Mouse (Mus musculus) kidney, postnatal 0 days (tissue): ENCODE results near the gene Iffo2. TPM values are rescaled to one million over a fixed set of nuclear protein-coding genes. Genes with fewer than 3 reads are reported as not detected.

Source experiments
- ATAC-seq: fragments of 200-750 bp; cut with Nextera tagmentation; replicated peaks from 2 replicates; pipeline ENCODE4 v1.8.0; 2017; ENCODE audit warnings: low read depth, moderate number of reproducible peaks, moderate TSS enrichment, moderate library complexity; ENCODE audit not compliant: low FRiP score
- DNase-seq: peaks from one replicate; pipeline ENCODE4 v3.0.0-alpha.2; 2016; ENCODE audit warnings: low spot score
- H3K27ac ChIP-seq: fragments of 300-500 bp; sonication (generic); 2 replicates; pipeline ENCODE4 v1.5.1; 2014; ENCODE audit warnings: mild to moderate bottlenecking
- H3K27me3 ChIP-seq: fragments of 300-500 bp; sonication (generic); 2 replicates; pipeline ENCODE4 v1.6.1; 2014; ENCODE audit warnings: low read length, mixed read lengths; ENCODE audit not compliant: insufficient read depth
- H3K36me3 ChIP-seq: fragments of 300-500 bp; sonication (generic); 2 replicates; pipeline ENCODE4 v1.6.1; 2014; ENCODE audit warnings: low read length, mixed read lengths; ENCODE audit not compliant: insufficient read depth
- H3K4me1 ChIP-seq: fragments of 300-500 bp; sonication (generic); replicated peaks from 2 replicates; pipeline ENCODE4 v1.6.1; 2014; ENCODE audit warnings: antibody characterized with exemption, low read length, mixed read lengths; ENCODE audit not compliant: insufficient read depth
- H3K4me2 ChIP-seq: fragments of 300-500 bp; sonication (generic); 2 replicates; pipeline ENCODE4 v1.6.1; 2014; ENCODE audit warnings: mild to moderate bottlenecking, low read length, moderate library complexity, mixed read lengths
- H3K4me3 ChIP-seq: fragments of 300-500 bp; sonication (generic); replicated peaks from 2 replicates; pipeline ENCODE4 v1.5.1; 2014; ENCODE audit warnings: low read depth, low read length
- H3K9ac ChIP-seq: fragments of 300-500 bp; sonication (generic); 2 replicates; pipeline ENCODE4 v1.6.1; 2014; ENCODE audit warnings: low read depth, low read length
- H3K9me3 ChIP-seq: fragments of 300-500 bp; sonication (generic); replicated peaks from 2 replicates; pipeline ENCODE4 v1.6.1; 2016; ENCODE audit warnings: low read length, inconsistent platforms, mixed read lengths
- CTCF ChIP-seq: IDR thresholded peaks from 2 replicates; pipeline ENCODE4 v1.5.1; 2016; ENCODE audit warnings: antibody characterized with exemption, low read depth, mild to moderate bottlenecking, moderate library complexity
- WGBS: fragments of 180-500 bp; shearing (Covaris S2); extraction: QIAGEN DNeasy Blood & Tissue Kit; methylation state at CpG from one replicate; pipeline ENCODE4 v1.1.7; 2014; 5-methylcytosine and 5-hydroxymethylcytosine counted together
- polyA plus RNA-seq: library from polyadenylated mRNA; unstranded; fragments of >200 nt; fragmentation: Nextera tagmentation; extraction: Ambion mirVana; gene quantifications from 2 replicates; pipeline ENCODE4 v1.2.1, GENCODE M21; 2015

Gene Iffo2
- polyA plus RNA-seq, 1 experiment from 2014 or later = 4.8 TPM

DNA sequence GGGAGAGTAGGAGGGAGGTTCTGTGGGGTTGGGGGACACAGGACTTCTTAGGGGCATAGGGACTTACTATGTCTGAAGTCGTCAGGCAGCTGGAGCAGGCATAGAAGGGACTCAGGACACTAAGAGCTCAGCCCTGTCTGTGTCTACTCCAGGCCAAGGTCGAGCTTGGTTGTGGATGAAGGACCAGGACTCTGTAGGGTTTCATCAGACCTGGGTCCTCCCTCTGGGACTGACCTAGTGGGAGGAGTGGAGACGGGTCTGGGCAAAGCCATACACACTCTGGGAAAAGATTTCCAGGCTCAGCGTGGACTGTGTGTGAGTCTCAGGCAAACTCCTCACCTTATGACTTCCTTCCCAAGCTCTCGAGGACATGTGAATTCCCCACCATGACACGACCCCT is 89.4 kb downstream of the Iffo2 start:
- Histone ChIP-seq H3K9me3 (no peaks in the 10 kb centered on the region), H3K9ac (no peak overlapping the region), H3K36me3 (peaks cover 7% of the 10 kb centered on the region; the same call in 1 of the 2 replicates), H3K27ac (no peak overlapping the region), H3K4me3 (no peak overlapping the region), H3K4me2 (no peak overlapping the region), H3K27me3 (no peaks in the 10 kb centered on the region), H3K4me1 (0 out of 2 replicates have a peak, but pooled peaks cover 7% of the 10 kb centered on the region)
- no peak for TF ChIP-seq CTCF
- DNase-seq = no peak
- no peak for ATAC-seq
- WGBS = 81% methylated on average over 6 of the region's 6 CpGs

DNA sequence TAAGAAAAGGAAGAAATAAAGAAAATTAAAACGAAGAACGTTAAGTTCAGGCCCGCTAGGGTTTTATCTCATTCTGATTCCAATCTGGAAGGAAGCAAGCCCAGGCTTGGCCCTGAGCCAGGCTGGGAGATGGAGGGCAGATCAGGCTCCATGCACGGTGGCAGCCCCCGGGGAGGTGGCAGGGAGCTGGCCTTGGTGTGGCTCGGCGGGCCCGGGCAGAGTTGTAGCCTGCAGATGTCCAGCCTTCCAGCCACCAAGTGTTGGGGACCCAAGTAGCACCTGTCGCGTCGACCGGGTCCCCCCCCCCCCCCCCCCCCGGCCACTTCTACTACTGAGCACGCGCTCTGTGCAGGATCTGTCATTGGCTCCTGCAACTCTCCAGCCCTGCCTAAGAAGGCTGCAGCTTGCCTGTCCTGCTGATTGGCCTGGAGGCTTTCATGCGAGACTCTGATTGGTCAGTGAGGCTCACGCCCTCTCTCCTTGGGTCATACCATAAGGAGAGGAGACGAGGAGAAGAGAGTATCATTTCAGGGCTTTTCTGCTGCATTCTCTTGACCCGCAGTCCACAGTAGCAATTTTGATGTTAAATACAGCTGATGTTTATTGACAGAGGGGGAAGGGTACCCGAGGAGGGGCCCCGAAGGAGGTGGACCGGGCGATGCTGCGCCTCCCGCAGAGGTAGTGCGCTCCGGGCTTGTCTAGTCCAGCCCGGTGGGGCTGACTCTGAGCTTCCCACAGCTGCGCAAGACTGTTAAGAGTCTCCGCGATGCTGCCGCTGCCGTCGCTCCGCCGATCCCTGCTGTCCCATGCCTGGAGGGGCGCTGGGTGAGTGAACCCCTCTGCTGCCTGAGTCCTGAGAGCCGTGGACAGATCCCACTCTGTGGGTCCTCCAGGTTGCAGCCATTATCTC is 92.3 kb downstream of the Iffo2 start, which contains the start of gene Aldh4a1:
Gene Aldh4a1, plus strand, starts transcription at position 494 of the 910 bp plus-strand sequence.
- Histone ChIP-seq H3K4me2 (peak within 1 kb of the TSS; percentile 88), H3K9ac (peak within 1 kb of the TSS; percentile 79), H3K9me3 (no peaks in the 10 kb centered on the region), H3K27me3 (no peaks in the 10 kb centered on the region), H3K4me1 (0 out of 2 replicates have a peak, but pooled peaks cover 7% of the 10 kb centered on the region), H3K36me3 (no peaks in the 10 kb centered on the region), H3K27ac (peak within 1 kb of the TSS; percentile 87), H3K4me3 (peak within 1 kb of the TSS; percentile 83)
- no peak for TF ChIP-seq CTCF
- DNase-seq (peak; percentile 98), ATAC-seq (peak; percentile 98)
- WGBS = under 1% methylated on average over 34 of the region's 38 CpGs

DNA sequence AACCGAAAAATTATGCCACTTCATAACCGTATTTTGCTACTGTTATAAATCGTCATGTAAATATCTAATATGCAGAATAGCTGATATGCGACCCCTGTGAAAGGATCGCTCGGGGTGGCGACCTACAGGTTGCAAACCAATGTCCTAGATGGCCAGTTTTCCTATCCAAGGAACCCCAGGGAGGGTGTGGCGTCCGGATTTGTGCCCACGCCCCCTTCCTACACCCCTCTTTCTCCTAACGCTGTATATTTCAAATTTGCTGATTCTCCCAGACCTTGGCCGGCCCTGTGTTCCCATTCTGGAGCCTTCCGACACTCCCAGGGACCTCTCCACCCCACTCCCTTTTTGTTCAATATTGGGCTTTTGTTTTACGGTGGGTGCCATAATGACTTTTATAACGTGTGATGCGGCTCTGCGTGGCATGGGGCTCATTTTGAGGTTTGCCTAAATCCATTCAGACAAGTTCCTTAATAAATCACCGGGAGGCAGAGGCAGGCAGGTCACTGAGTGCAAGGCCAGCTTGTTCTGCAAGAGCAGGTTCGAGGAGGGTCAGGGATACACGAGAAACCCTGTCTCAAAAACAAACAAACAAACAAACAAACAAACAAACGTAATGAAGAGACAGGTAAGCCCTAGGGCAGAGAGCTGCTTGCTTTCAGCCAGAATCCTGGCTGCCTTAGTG is 93.2 kb downstream of the Iffo2 start:
- ATAC-seq = no peak
- WGBS = 8% methylated on average over 21 of the region's 21 CpGs
- H3K9me3 ChIP-seq = no peaks in the 10 kb centered on the region
- no peaks in the 10 kb centered on the region for H3K27me3 ChIP-seq
- peak overlapping the region; percentile 88 for H3K4me2 ChIP-seq
- H3K36me3 ChIP-seq = no peaks in the 10 kb centered on the region
- DNase-seq = no peak
- peak overlapping the region; percentile 79 for H3K9ac ChIP-seq
- H3K4me3 ChIP-seq = peak overlapping the region; percentile 83
- 0 out of 2 replicates have a peak, but pooled peaks cover 7% of the 10 kb centered on the region for H3K4me1 ChIP-seq
- H3K27ac ChIP-seq = peak overlapping the region; percentile 87
- no peak for TF ChIP-seq CTCF

DNA sequence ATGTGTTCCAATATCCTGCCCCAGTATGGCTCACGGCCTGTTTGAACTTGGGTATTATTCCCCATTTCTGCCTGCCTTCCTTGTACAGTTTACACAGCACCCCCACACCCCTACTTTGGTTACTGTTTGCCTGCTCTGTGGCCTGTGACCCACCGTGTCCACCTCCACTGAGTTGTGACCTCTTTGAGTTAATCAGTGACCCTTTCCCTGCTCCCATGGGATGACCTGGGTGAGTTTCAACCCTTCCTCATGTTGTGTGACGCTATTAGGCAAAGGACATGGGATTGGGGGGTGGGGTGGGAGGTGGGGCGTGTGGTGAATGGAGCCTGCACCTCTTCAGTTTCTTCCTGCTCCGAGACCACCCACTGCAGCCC is 93.8 kb downstream of the Iffo2 start:
- Histone ChIP-seq H3K27me3 (no peaks in the 10 kb centered on the region), H3K4me3 (peak overlapping the region; percentile 83), H3K4me1 (0 out of 2 replicates have a peak, but pooled peaks cover 7% of the 10 kb centered on the region), H3K27ac (peak overlapping the region; percentile 87), H3K36me3 (no peaks in the 10 kb centered on the region), H3K4me2 (peak overlapping the region; percentile 88), H3K9ac (0 out of 2 replicates have a peak overlapping the region, but pooled peaks have one; percentile 79), H3K9me3 (no peaks in the 10 kb centered on the region)
- no peak for TF ChIP-seq CTCF
- WGBS = 26% methylated on average over 5 of the region's 5 CpGs
- ATAC-seq (peak; percentile 52), DNase-seq (no peak)

DNA sequence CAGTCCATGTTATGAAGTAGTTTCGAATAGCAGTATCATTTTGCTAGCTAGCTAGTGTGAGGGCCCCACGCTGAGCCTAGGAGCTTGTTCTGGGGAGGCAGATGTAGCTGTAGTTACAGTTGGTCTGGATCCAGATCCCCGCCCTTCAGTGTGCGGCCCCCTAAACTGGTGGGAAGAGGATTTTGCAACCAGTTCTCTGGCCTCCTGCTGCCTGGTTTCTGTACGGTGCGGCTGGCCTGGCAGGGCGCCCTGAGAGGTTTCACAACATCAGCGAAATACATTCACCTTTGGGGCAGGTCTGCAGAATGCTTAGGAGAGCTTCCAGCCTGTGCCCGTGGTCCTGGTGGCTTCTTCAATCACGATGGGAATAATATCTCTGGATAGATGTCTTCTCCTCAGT is 94.4 kb downstream of the Iffo2 start:
- Histone ChIP-seq H3K9ac (0 out of 2 replicates have a peak overlapping the region, but pooled peaks have one; percentile 79), H3K27ac (peak overlapping the region; percentile 87)
- no peak for DNase-seq

DNA sequence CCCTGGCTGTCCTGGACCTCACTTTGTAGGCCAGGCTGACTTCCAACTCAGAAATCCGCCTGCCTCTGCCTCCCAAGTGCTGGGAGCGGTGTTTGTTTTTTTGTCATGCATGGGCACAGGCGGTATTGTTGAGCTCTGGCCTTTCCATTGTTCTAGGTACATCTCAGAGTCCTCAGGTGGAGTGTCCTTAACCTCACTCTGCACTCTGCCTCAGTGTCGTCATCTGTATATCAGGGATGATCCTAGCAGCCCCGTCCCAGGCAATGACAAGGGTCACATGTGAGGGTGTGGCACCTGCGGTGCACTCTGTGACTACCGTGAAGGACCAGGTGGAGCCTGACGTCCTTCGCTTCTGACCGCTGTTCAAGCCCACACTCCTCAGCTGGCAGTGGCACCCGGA is 97.0 kb downstream of the Iffo2 start:
- Histone ChIP-seq H3K4me2 (no peak overlapping the region), H3K4me3 (no peak overlapping the region), H3K27ac (no peak overlapping the region), H3K36me3 (no peaks in the 10 kb centered on the region), H3K4me1 (peaks cover 13% of the 10 kb centered on the region), H3K9ac (no peak overlapping the region), H3K27me3 (no peaks in the 10 kb centered on the region), H3K9me3 (no peaks in the 10 kb centered on the region)
- DNase-seq (no peak), ATAC-seq (no peak)
- TF ChIP-seq CTCF = no peak
- WGBS = 94% methylated on average over 11 of the region's 11 CpGs

More for the DNA sequence above, 94.4 kb downstream of the Iffo2 start:
- H3K9me3 ChIP-seq = no peaks in the 10 kb centered on the region
- H3K4me2 ChIP-seq = peak overlapping the region; percentile 88
- WGBS = 36% methylated on average over 10 of the region's 10 CpGs
- 0 out of 2 replicates have a peak, but pooled peaks cover 7% of the 10 kb centered on the region for H3K4me1 ChIP-seq
- H3K36me3 ChIP-seq = no peaks in the 10 kb centered on the region
- H3K27me3 ChIP-seq = no peaks in the 10 kb centered on the region
- peak overlapping the region; percentile 83 for H3K4me3 ChIP-seq
- no peak for TF ChIP-seq CTCF
- no peak for ATAC-seq
